Mouse (Mus musculus) fibroblast of lung, adult 2 months (primary cell): ENCODE data around the gene Bet1l.
A peak's percentile ranks its signal among the peaks of the same experiment; 100 is the strongest.

Source experiments
- DNase-seq: peaks from one replicate; pipeline ENCODE4 v3.0.0-alpha.2; 2011; ENCODE audit warnings: low read depth

Gene Bet1l

DNA sequence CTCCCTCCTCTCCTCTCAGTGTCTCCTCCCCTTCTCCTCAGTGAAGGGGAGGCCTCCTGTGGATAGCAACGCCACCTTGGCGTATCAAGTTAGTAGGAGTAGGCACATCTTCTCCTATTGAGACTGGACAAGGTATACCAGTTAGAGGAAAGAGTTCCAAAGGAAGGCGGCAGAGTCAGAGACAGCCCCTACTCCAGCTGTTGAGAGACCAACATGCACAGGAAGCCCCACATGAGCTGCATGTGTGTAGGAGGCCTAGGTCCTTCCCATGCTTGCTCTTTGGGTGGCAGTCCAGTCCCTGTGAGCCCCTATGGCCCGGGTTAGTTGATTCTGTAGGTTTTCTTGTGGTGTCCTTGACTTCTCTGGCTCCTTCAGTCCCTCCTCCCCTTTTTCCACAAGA is 24.0 kb downstream of the Bet1l start:
- DNase-seq: no peak

- DNase-seq: peak; percentile 71
Observed at GRCm38 (mm10) chr7:140831447-140831846, 25.9 kb downstream of the Bet1l start.

GRCm38 (mm10) chr7:140828171-140828881 is 29.1 kb downstream of the Bet1l start:
- DNase-seq: peak; percentile 57

- no peak for DNase-seq
Observed at GRCm38 (mm10) chr7:140822731-140823130, 34.6 kb downstream of the Bet1l start.

GRCm38 (mm10) chr7:140821653-140822329 is 35.6 kb downstream of the Bet1l start, which contains the start of gene Zfp941:
Zfp941 (minus strand) TSS chr7:140822178.
- no peak for DNase-seq

DNA sequence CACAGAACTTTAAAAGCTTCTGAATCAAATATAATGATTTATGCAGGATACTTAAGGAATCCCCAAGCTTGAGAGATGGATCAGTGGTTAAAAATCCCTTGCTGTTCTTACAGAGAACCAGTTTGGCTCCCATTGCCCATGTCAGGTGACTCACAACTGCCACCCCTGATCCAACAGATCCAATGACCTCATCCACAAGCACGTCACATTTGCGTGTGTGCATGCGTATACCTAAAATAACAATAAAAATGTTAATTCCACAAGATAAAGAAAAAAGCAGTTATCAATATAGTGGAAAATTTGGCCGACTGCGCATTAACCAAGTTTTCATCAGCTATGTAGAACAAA is 36.1 kb downstream of the Bet1l start:
- no peak for DNase-seq

DNA sequence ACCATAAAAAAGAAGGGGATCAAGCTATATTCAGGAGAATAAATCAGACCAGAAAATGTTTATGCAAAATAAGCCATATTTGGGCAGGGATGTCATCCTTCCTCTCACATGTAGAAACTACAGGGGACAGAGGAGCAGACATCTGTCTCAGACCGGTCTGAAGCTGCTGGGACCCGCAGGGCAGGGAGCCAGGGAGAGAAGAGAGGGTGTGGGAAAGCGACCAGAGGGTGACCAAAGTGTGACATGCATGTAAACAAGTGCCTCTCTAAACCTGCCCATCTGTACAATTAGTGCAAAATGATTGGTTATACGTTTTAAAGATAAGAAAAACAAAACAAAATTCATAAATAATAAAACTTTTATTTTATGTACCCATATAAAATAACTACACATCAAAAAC is 37.2 kb downstream of the Bet1l start:
- no peak for DNase-seq

- no peak for DNase-seq
Observed at GRCm38 (mm10) chr7:140812850-140813249, 44.5 kb downstream of the Bet1l start.

- no peak for DNase-seq
Observed at GRCm38 (mm10) chr7:140811714-140812113, 45.7 kb downstream of the Bet1l start.

- DNase-seq: no peak
Observed at GRCm38 (mm10) chr7:140810496-140810895, 46.9 kb downstream of the Bet1l start.

GRCm38 (mm10) chr7:140805704-140806103 is 51.7 kb downstream of the Bet1l start:
- DNase-seq: peak; percentile 12
